Mouse (Mus musculus) spleen, postnatal 36 days (tissue): ENCODE data around the gene Rgma.

ENCODE experiments used
- DNase-seq, 2 experiments: peaks; one replicate each; pipeline ENCODE4 v3.0.0; 2022; ENCODE audit warnings: low spot score in 2 of 2, mixed read lengths in 1 of 2

Gene Rgma

GRCm38 (mm10) chr7:73375257-73376100, at the start of gene Rgma:
Rgma (plus strand) TSS chr7:73375509.
- DNase-seq = no peak

DNA sequence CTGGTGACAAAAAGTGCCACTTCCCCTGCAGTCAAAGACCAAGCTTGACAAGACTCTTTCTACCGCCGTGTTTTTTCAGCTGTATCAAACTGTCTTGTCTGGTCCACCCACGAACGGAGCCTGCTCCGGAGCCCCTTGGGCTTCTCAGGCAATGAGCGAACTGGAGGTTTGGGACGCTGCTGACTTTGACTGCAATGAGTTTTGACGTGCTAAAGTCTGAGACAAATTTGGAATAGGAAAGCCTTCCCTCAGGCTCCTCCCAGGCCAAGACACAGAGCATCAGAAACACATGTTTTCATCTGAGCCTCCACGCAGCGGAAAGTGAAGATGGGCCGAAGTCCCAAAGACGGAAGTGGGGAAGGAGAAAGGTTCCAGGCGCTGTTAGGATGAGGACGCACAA, 49.1 kb upstream of the Rgma start:
- DNase-seq = no peak

DNA sequence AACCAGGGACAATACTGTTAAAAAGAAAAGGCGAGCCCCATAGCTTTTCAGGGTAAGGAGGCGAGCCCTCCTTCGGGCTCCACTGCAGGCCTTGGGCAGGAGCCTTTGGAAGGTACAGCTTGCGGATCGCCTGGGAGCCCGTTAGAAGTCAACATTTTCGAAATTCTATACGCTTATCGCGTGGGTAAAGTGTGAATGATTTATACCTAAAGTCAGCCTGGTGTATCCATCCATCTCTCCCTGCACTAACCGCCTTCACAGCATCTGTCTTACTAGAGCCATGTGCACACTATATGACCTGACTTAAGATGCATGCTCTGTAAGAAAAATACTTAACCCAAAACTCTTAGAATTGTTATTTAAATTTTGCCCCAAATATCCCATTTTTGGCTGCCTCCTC, 48.6 kb upstream of the Rgma start:
- no peak for DNase-seq

- DNase-seq = no peak
Observed at GRCm38 (mm10) chr7:73327193-73327592, 48.1 kb upstream of the Rgma start.

- DNase-seq = no peak
Observed at GRCm38 (mm10) chr7:73327652-73328051, 47.7 kb upstream of the Rgma start.

DNA sequence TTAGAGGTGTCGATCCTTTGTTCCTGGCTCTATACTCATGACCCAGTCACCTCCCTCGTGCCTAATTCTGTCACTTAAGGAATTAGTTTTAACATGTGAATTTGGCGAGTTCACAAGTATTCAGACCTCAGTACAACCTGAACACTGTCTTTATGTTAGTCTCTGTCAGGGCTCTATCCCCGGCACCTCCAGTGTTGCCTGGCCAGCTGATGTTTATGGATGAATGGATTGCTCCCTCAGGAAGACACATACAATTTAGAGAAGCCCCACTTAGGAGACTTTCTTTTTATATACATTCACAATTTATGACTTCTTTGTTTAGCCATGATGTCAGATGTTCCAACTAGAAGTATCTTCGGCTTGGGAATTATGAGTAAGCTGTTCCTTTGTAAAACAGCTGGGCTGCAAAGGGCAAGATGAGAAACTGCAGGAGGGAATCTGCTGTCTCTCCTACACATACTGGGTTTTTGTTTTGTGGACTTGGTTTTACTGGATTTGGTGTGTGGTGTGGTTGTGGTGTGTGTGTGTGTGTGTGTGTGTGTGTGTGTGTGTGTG, 46.6 kb upstream of the Rgma start:
- DNase-seq = no peak

GRCm38 (mm10) chr7:73330754-73331153, 44.6 kb upstream of the Rgma start:
- no peak for DNase-seq

- DNase-seq = no peak
Observed at GRCm38 (mm10) chr7:73331645-73332044, 43.7 kb upstream of the Rgma start.

DNA sequence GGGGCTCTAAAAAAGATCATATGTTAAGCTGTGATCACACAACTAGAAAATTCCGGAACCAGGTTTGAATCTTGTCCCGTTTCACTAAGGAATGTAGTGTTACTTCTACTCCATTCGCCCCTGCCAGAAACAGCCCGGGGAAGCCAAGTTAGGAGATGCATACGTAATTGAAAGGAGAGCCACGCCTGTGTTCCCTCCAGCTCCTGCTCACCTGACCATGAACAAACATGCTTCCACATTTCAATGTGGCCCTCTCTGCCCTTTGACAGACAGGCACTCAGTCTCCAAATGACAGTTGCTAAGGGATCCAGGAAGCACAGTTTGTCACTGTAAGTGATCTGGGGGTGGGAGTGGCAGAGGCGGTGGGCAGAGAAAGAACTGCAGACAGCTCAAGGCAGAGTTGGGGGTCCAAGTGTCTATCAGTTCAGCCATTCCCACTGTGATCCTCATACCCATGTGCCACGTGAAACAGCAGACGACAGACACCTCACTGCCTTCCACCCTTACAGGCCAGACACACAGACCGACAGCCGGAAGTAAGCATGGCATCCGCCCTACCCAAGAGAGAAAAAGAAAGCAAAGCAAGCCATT, 41.8 kb upstream of the Rgma start:
- DNase-seq = no peak

DNA sequence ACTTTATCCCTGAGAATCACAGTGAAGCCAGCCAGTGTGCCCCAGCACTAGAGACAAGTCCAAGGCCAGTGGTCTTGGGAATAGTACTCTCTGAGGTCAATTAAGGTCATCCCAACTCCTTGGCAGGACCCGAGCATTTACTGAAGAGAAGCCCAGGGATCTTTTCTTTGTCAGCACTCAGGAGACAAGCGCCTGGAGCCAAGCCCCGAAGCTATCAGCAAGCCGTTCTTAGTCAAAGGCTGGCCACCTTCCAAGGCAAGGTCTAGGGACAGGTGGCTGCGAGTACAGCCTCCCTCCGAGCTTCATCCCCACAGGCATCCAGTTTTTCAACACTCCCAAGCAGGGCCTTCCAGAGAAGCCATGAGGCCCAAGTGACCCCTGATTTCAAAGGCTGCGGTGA, 40.4 kb upstream of the Rgma start:
- DNase-seq = no peak

DNA sequence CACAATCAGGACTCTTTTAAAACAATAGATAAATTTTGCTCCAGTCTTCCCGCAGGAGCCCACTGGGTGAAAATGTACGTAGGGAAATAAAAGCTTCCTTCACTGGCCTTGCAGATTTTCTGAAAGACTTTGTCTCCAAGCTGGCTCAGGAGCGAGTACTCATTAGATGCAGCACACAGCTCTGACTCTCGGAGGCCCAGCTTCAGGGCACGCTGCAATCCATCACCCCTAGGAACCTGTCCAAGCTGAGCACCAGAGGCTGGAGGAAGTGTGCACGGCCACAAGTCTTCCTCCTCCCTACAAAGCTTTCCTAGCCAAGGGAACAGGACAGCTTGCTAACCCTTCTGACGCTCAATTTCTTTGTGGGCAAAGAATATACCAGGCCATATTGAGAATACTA, 38.9 kb upstream of the Rgma start:
- DNase-seq = no peak

DNA sequence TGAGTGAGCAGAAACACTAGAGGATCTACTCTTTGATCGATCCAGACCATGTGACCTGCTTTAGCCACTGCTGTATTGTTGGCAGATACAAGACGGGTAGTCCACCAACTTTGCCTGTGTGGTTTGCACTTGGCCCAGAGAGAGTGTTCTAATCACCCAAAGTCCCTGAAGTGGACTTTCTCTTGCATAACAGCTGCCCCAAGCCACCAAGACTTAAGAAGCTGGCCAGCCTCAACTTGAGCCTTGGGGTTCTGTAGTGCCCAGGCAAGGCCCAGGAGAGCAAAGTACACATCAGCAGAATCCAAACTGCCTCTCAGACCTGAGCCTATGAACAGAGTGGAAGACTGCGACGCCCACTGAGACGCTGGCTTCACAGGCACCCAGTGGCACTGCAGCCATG, 37.0 kb upstream of the Rgma start:
- DNase-seq = no peak

GRCm38 (mm10) chr7:73343852-73344251, 31.5 kb upstream of the Rgma start:
- DNase-seq = no peak

GRCm38 (mm10) chr7:73348585-73349124, 26.7 kb upstream of the Rgma start:
- DNase-seq = no peak

GRCm38 (mm10) chr7:73349158-73349557, 26.2 kb upstream of the Rgma start:
- DNase-seq = no peak

DNA sequence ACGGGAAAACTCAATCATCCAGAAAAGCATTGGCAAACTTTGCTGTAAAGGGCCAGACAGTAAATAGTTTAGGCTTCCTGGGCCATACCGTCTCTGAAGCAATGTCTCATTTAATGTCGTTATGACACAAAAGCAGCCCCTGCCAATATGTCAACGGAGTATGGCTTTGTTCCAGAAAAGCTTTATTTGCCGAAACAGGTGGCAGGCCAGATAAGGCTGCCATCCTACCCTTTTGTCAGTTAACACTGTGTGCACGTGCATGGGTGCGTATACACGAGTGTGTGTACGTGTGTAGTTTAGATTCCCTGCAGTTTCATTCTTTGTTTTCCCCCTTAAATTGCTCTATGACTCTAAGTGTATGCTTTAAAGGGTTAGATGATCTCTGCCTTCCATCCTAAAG, 20.1 kb upstream of the Rgma start:
- no peak for DNase-seq

GRCm38 (mm10) chr7:73356901-73357300, 18.4 kb upstream of the Rgma start:
- no peak for DNase-seq

- no peak for DNase-seq
Observed at GRCm38 (mm10) chr7:73357626-73358025, 17.7 kb upstream of the Rgma start.

DNA sequence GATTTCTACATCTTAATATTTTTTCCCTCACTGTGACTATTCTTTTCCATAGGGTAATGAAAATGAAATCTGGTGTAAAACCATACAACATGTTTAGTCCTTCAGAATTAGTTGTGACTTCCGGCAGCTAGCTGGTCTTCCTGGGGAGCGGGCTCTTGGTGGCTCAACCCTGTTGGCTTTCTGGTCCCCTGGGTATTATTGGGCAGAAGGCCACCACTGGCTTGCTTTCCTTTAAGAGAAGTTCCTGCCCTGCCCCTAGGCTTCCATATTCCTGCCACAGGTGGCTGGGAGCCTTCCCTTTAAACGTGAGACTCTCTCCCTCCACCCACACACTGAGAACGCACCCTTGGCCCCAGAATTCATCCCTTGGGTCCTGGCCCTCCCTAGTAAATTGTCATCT, 9.8 kb upstream of the Rgma start:
- no peak for DNase-seq

GRCm38 (mm10) chr7:73365965-73366364, 9.3 kb upstream of the Rgma start:
- no peak for DNase-seq

DNA sequence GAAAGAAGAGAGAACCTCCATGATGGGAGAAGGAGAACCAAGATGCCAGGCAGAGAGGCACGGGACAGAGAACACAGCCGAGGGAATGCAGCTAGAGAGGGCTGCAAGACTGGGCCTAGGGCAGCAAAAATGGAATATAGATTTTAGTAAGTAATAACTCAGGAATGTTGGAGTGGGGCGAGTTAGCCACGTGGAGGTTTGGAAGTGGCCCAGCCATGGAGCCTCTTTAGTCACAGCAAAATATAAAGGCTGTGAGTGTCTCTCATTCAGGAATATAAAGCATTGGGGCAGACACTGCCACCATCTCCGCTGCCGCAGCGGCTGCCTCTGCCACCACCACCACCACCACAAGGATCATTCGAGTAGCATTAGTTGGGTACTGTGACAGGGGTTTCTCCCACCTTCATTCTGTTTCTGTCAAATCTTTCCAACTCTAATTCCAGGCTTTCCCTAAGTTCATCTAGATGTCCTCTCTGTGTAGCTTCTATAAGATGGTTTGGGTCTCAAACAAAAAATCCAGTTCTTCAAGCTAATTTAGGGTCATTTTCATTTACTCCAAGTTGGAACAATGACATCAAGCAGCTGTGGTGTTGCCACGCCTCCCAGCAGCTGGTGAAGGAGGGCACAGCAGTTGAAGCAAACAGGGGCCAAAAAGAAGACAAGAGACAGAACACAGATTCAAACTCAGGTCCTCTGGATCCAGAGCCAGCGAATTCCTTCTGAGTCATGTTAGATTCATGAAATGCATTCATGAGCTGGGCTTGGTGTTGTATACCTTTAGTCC, 7.4 kb upstream of the Rgma start:
- no peak for DNase-seq

DNA sequence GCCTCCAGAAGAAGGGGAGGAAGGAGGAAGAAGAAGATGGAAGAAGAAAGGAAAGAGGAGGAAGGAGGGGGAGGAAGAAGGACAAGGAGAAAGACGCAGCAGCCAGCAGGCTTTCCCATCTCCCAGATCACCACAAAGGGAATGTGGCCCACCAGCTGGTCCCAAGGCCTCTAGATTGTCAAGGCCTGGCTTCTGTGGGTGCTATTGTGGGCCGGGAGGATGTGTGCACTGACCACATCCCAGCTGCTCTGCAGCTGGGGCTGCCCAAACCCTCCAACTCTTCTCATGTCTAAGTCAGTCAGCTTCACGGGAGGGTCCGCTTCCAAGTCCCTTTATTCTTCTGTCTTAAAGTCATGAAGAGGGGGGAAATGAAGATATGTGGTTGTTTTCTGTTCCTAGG, 5.3 kb upstream of the Rgma start:
- DNase-seq = no peak
